Mouse (Mus musculus) olfactory bulb, adult 2 months (tissue): ENCODE results near the gene Hist1h2ae.

Experiments used
- CTCF ChIP-seq: fragments of 200-500 bp; IDR thresholded peaks from 2 replicates; pipeline ENCODE4 v1.5.1; 2012; ENCODE audit warnings: low read depth, mild to moderate bottlenecking, low read length, moderate library complexity; ENCODE audit not compliant: insufficient read depth
- POLR2A ChIP-seq: fragments of 200-500 bp; IDR thresholded peaks from 2 replicates; pipeline ENCODE4 v1.6.1; 2012; ENCODE audit warnings: mild to moderate bottlenecking, low read depth, low read length, moderate library complexity; ENCODE audit not compliant: insufficient read depth

GRCm38 (mm10) chr13:23575271-23575851, 4.3 kb upstream of the Hist1h2ae start, which contains the start of gene Hist1h3d:
- no peak for TF ChIP-seq POLR2A
- no peak for TF ChIP-seq CTCF
